Mouse (Mus musculus): ENCODE results near the gene Leng1. TPM values are rescaled to one million over a fixed set of nuclear protein-coding genes. Genes with fewer than 3 reads are reported as not detected.
"Not testable (repeated sequence)": the region's sequence is repeated elsewhere in the genome, so short reads cannot be mapped to it uniquely, and the experiment has no call there.

Gene Leng1
- polyA plus RNA-seq, 1 experiment from 2014 or later: 20.7 TPM

GRCm38 (mm10) chr7:3704475-3704874 is 38.8 kb upstream of the Leng1 start:
- H3K9me3 ChIP-seq: no peaks in the 10 kb centered on the region
- peak overlapping the region; percentile 81 for H3K4me3 ChIP-seq (replicated peaks)
- H3K4me1 ChIP-seq (replicated peaks): peaks cover 13% of the 10 kb centered on the region
- H3K36me3 ChIP-seq: peaks cover 63% of the 10 kb centered on the region
- peak overlapping the region; percentile 94 for H3K4me2 ChIP-seq
- no peak for ATAC-seq (ENCODE audit: insufficient number of reproducible peaks, insufficient read depth, low FRiP score, low TSS enrichment, low read depth)
- peak overlapping the region; percentile 93 for H3K27ac ChIP-seq
- no peaks in the 10 kb centered on the region for H3K27me3 ChIP-seq
- WGBS: under 1% methylated on average over 20 of the region's 20 CpGs
- peak overlapping the region; percentile 94 for H3K9ac ChIP-seq (replicated peaks)

- peaks cover 13% of the 10 kb centered on the region for H3K4me1 ChIP-seq (replicated peaks)
- H3K4me2 ChIP-seq: peak within 1 kb of the TSS; percentile 94
- no peaks in the 10 kb centered on the region for H3K9me3 ChIP-seq
- H3K36me3 ChIP-seq: peaks cover 68% of the 10 kb centered on the region
- no peaks in the 10 kb centered on the region for H3K27me3 ChIP-seq
- ATAC-seq (ENCODE audit: insufficient number of reproducible peaks, insufficient read depth, low FRiP score, low TSS enrichment, low read depth): peak; percentile 91
- WGBS: under 1% methylated on average over 42 of the region's 42 CpGs
- H3K27ac ChIP-seq: peak within 1 kb of the TSS; percentile 93
- peak within 1 kb of the TSS; percentile 94 for H3K9ac ChIP-seq (replicated peaks)
- peak within 1 kb of the TSS; percentile 81 for H3K4me3 ChIP-seq (replicated peaks)
These were observed 38.3 kb upstream of the Leng1 start, which contains the start of gene Rps9 for GRCm38 (mm10) chr7:3703879-3704441. Gene Rps9 (plus strand): TSS chr7:3703993.

GRCm38 (mm10) chr7:3703148-3703878 is 37.7 kb upstream of the Leng1 start:
- Histone ChIP-seq H3K27me3 (no peaks in the 10 kb centered on the region), H3K36me3 (peaks cover 74% of the 10 kb centered on the region), H3K4me2 (peak overlapping the region; percentile 53), H3K9me3 (no peaks in the 10 kb centered on the region), H3K4me1 (replicated peaks) (peaks cover 13% of the 10 kb centered on the region), H3K9ac (replicated peaks) (peak overlapping the region; percentile 52), H3K4me3 (replicated peaks) (peak overlapping the region; percentile 81), H3K27ac (peak overlapping the region; percentile 93)
- ATAC-seq (ENCODE audit: insufficient number of reproducible peaks, insufficient read depth, low FRiP score, low TSS enrichment, low read depth): peak; percentile 38
- WGBS: 18% methylated on average over 6 of the region's 6 CpGs

GRCm38 (mm10) chr7:3698471-3698870 is 32.8 kb upstream of the Leng1 start:
- ATAC-seq (ENCODE audit: insufficient number of reproducible peaks, insufficient read depth, low FRiP score, low TSS enrichment, low read depth): no peak
- Histone ChIP-seq H3K36me3 (peaks cover 66% of the 10 kb centered on the region), H3K9ac (replicated peaks) (no peak overlapping the region), H3K27me3 (no peaks in the 10 kb centered on the region), H3K9me3 (no peaks in the 10 kb centered on the region), H3K4me3 (replicated peaks) (no peak overlapping the region), H3K4me1 (replicated peaks) (peaks cover 9% of the 10 kb centered on the region), H3K4me2 (no peak overlapping the region), H3K27ac (no peak overlapping the region)
- WGBS: 94% methylated on average over 6 of the region's 6 CpGs

- H3K9me3 ChIP-seq; H3K27me3 ChIP-seq; ATAC-seq (ENCODE audit: insufficient number of reproducible peaks, insufficient read depth, low FRiP score, low TSS enrichment, low read depth): not testable (repeated sequence)
- H3K27ac ChIP-seq: peak overlapping the region; percentile 98
- peaks cover 21% of the 10 kb centered on the region for H3K4me1 ChIP-seq (replicated peaks)
- H3K4me3 ChIP-seq (replicated peaks): peak overlapping the region; percentile 71
- WGBS: 2% methylated on average over 9 of the region's 9 CpGs
- H3K4me2 ChIP-seq: peak overlapping the region; percentile 81
- H3K36me3 ChIP-seq: peaks cover 54% of the 10 kb centered on the region
- H3K9ac ChIP-seq (replicated peaks): peak overlapping the region; percentile 89
These were observed 29.3 kb upstream of the Leng1 start for GRCm38 (mm10) chr7:3694949-3695305.

- Histone ChIP-seq H3K27me3 (no peaks in the 10 kb centered on the region), H3K27ac (peak overlapping the region; percentile 98), H3K9ac (replicated peaks) (peak overlapping the region; percentile 89), H3K9me3 (no peaks in the 10 kb centered on the region), H3K4me3 (replicated peaks) (peak overlapping the region; percentile 71), H3K4me1 (replicated peaks) (peaks cover 21% of the 10 kb centered on the region), H3K4me2 (peak overlapping the region; percentile 81), H3K36me3 (peaks cover 53% of the 10 kb centered on the region)
- under 1% methylated on average over 55 of the region's 55 CpGs for WGBS
- peak; percentile 60 for ATAC-seq (ENCODE audit: insufficient number of reproducible peaks, insufficient read depth, low FRiP score, low TSS enrichment, low read depth)
These were observed 28.7 kb upstream of the Leng1 start for GRCm38 (mm10) chr7:3694076-3694948.

- Histone ChIP-seq H3K9ac (replicated peaks) (peak overlapping the region; percentile 89), H3K4me1 (replicated peaks) (peaks cover 21% of the 10 kb centered on the region), H3K27me3 (no peaks in the 10 kb centered on the region), H3K36me3 (peaks cover 47% of the 10 kb centered on the region), H3K4me2 (peak overlapping the region; percentile 81), H3K27ac (peak overlapping the region; percentile 98), H3K9me3 (no peaks in the 10 kb centered on the region), H3K4me3 (replicated peaks) (peak overlapping the region; percentile 71)
- WGBS: under 1% methylated on average over 18 of the region's 18 CpGs
- ATAC-seq (ENCODE audit: insufficient number of reproducible peaks, insufficient read depth, low FRiP score, low TSS enrichment, low read depth): no peak
These were observed 28.1 kb upstream of the Leng1 start for GRCm38 (mm10) chr7:3693809-3694075.

- WGBS: under 1% methylated on average over 55 of the region's 55 CpGs
- no peaks in the 10 kb centered on the region for H3K27me3 ChIP-seq
- H3K4me3 ChIP-seq (replicated peaks): peak within 1 kb of the TSS; percentile 71
- peaks cover 21% of the 10 kb centered on the region for H3K4me1 ChIP-seq (replicated peaks)
- H3K4me2 ChIP-seq: peak within 1 kb of the TSS; percentile 81
- H3K27ac ChIP-seq: peak within 1 kb of the TSS; percentile 98
- peak within 1 kb of the TSS; percentile 89 for H3K9ac ChIP-seq (replicated peaks)
- peaks cover 47% of the 10 kb centered on the region for H3K36me3 ChIP-seq
- no peaks in the 10 kb centered on the region for H3K9me3 ChIP-seq
- peak; percentile 89 for ATAC-seq (ENCODE audit: insufficient number of reproducible peaks, insufficient read depth, low FRiP score, low TSS enrichment, low read depth)
These were observed 27.6 kb upstream of the Leng1 start, which contains the start of gene Mboat7 for GRCm38 (mm10) chr7:3692987-3693808. Gene Mboat7 (minus strand): TSS chr7:3693523.

- Histone ChIP-seq H3K36me3 (peaks cover 47% of the 10 kb centered on the region), H3K9ac (replicated peaks) (peak within 1 kb of the TSS; percentile 89), H3K4me3 (replicated peaks) (peak within 1 kb of the TSS; percentile 71), H3K4me1 (replicated peaks) (peaks cover 21% of the 10 kb centered on the region), H3K27me3 (no peaks in the 10 kb centered on the region), H3K4me2 (peak within 1 kb of the TSS; percentile 81), H3K9me3 (no peaks in the 10 kb centered on the region), H3K27ac (peak within 1 kb of the TSS; percentile 98)
- WGBS: under 1% methylated on average over 49 of the region's 49 CpGs
- peak; percentile 73 for ATAC-seq (ENCODE audit: insufficient number of reproducible peaks, insufficient read depth, low FRiP score, low TSS enrichment, low read depth)
These were observed 26.8 kb upstream of the Leng1 start, which contains the start of gene Tsen34 for GRCm38 (mm10) chr7:3692382-3692986. Gene Tsen34 (plus strand): TSS chr7:3692863.

GRCm38 (mm10) chr7:3691919-3692318 is 26.3 kb upstream of the Leng1 start:
- H3K4me2 ChIP-seq: peak overlapping the region; percentile 81
- H3K4me3 ChIP-seq (replicated peaks): peak overlapping the region; percentile 71
- no peaks in the 10 kb centered on the region for H3K27me3 ChIP-seq
- peak overlapping the region; percentile 89 for H3K9ac ChIP-seq (replicated peaks)
- no peaks in the 10 kb centered on the region for H3K9me3 ChIP-seq
- peaks cover 21% of the 10 kb centered on the region for H3K4me1 ChIP-seq (replicated peaks)
- ATAC-seq (ENCODE audit: insufficient number of reproducible peaks, insufficient read depth, low FRiP score, low TSS enrichment, low read depth): no peak
- 28% methylated on average over 3 of the region's 3 CpGs for WGBS
- peaks cover 47% of the 10 kb centered on the region for H3K36me3 ChIP-seq
- H3K27ac ChIP-seq: peak overlapping the region; percentile 98; the same call in 1 of the 2 replicates

Data from limb, embryonic 12.5 days (tissue).